Mouse (Mus musculus): ENCODE data around the gene Ttc37. TPM values are rescaled to one million over a fixed set of nuclear protein-coding genes. Genes with fewer than 3 reads are reported as not detected.

Gene Ttc37
- polyA plus RNA-seq, 1 experiment from 2014 or later = 20.6 TPM

Other genes with a start within 250 kb of the Ttc37 start
- gene Rhobtb3, start 154.8 kb upstream of the Ttc37 start, polyA plus RNA-seq (2014; fragmentation: Nextera tagmentation; extraction: Ambion mirVana) = 84.2 and 90.7 TPM in 2 replicates
- gene Spata9, start 131.6 kb upstream of the Ttc37 start, polyA plus RNA-seq (2014; fragmentation: Nextera tagmentation; extraction: Ambion mirVana) = 0.43 and 0.68 TPM in 2 replicates
- 19.1 and 21.8 TPM in 2 replicates for gene Rfesd, start 80.0 kb upstream of the Ttc37 start, polyA plus RNA-seq (2014; fragmentation: Nextera tagmentation; extraction: Ambion mirVana)
- gene Gpr150, start 41.7 kb upstream of the Ttc37 start, polyA plus RNA-seq (2014; fragmentation: Nextera tagmentation; extraction: Ambion mirVana) = 0.11 and 0.37 TPM in 2 replicates
- gene Arsk, start 74 bp upstream of the Ttc37 start, polyA plus RNA-seq (2014; fragmentation: Nextera tagmentation; extraction: Ambion mirVana) = 8.0 and 8.1 TPM in 2 replicates
- not detected in 2 replicates for gene Fam81b, start 206.3 kb downstream of the Ttc37 start, polyA plus RNA-seq (2014; fragmentation: Nextera tagmentation; extraction: Ambion mirVana)